Mouse (Mus musculus) gonadal fat pad, adult 2 months (tissue): ENCODE measurements around the gene 2210016F16Rik. TPM values are rescaled to one million over a fixed set of nuclear protein-coding genes. Genes with fewer than 3 reads are reported as not detected.
"Not testable (repeated sequence)": the region's sequence is repeated elsewhere in the genome, so short reads cannot be mapped to it uniquely, and the experiment has no call there.

ENCODE experiments used
- DNase-seq: peaks from one replicate; pipeline ENCODE4 v3.0.0-alpha.2; 2012; ENCODE audit warnings: low read depth
- polyA plus RNA-seq: library from polyadenylated mRNA; depleted of rRNA; stranded (reverse); fragments of >200 nt; gene quantifications from 2 replicates; pipeline ENCODE4 v1.2.3, GENCODE M21; 2012; rRNA removed

Gene 2210016F16Rik
- polyA plus RNA-seq, 1 experiment: 30.9 TPM

GRCm38 (mm10) chr13:58372278-58373152 lies 12.5 kb downstream of the 2210016F16Rik start:
- DNase-seq: no peak

- DNase-seq: no peak
Observed at GRCm38 (mm10) chr13:58368835-58369234, 16.2 kb downstream of the 2210016F16Rik start.

- DNase-seq: no peak
Observed at GRCm38 (mm10) chr13:58367641-58368040, 17.4 kb downstream of the 2210016F16Rik start.

- no peak for DNase-seq
Observed at GRCm38 (mm10) chr13:58366373-58366772, 18.7 kb downstream of the 2210016F16Rik start.

- not testable (repeated sequence) for DNase-seq
Observed at GRCm38 (mm10) chr13:58365179-58365578, 19.8 kb downstream of the 2210016F16Rik start.

- no peak for DNase-seq
Observed at GRCm38 (mm10) chr13:58364353-58365175, 20.5 kb downstream of the 2210016F16Rik start.

GRCm38 (mm10) chr13:58359304-58359653 lies 25.7 kb downstream of the 2210016F16Rik start:
- no peak for DNase-seq

GRCm38 (mm10) chr13:58358629-58359303 lies 26.3 kb downstream of the 2210016F16Rik start, which contains the start of gene Kif27:
Gene Kif27, minus strand, starts transcription at chr13:58359122.
- DNase-seq: peak; percentile 50

GRCm38 (mm10) chr13:58352996-58353395 lies 32.0 kb downstream of the 2210016F16Rik start:
- no peak for DNase-seq

GRCm38 (mm10) chr13:58350606-58351005 lies 34.4 kb downstream of the 2210016F16Rik start:
- no peak for DNase-seq

- no peak for DNase-seq
Observed at GRCm38 (mm10) chr13:58344505-58344904, 40.5 kb downstream of the 2210016F16Rik start.

GRCm38 (mm10) chr13:58337456-58337855 lies 47.6 kb downstream of the 2210016F16Rik start:
- no peak for DNase-seq

GRCm38 (mm10) chr13:58334116-58334515 lies 50.9 kb downstream of the 2210016F16Rik start:
- DNase-seq: no peak

Other genes with a start within 250 kb of the 2210016F16Rik start
- 29.1 and 31.3 TPM in 2 replicates for gene Idnk, start 227.6 kb downstream of the 2210016F16Rik start, polyA plus RNA-seq
- gene Ubqln1, start 169.6 kb downstream of the 2210016F16Rik start, polyA plus RNA-seq: 203 and 215 TPM in 2 replicates
- gene Gkap1, start 109.5 kb downstream of the 2210016F16Rik start, polyA plus RNA-seq: 34.6 and 45.5 TPM in 2 replicates
- 0.20 and 0.70 TPM in 2 replicates for gene Kif27, start 26.1 kb downstream of the 2210016F16Rik start, polyA plus RNA-seq
- gene Rmi1, start 17.0 kb upstream of the 2210016F16Rik start, polyA plus RNA-seq: 9.1 and 10.3 TPM in 2 replicates
- 233 and 272 TPM in 2 replicates for gene Hnrnpk, start 18.1 kb upstream of the 2210016F16Rik start, polyA plus RNA-seq
- gene Slc28a3, start 225.7 kb upstream of the 2210016F16Rik start, polyA plus RNA-seq: 11.8 and 17.0 TPM in 2 replicates